Mouse (Mus musculus): Measurements from ENCODE around the gene Usb1.

Usb1 gene

DNA sequence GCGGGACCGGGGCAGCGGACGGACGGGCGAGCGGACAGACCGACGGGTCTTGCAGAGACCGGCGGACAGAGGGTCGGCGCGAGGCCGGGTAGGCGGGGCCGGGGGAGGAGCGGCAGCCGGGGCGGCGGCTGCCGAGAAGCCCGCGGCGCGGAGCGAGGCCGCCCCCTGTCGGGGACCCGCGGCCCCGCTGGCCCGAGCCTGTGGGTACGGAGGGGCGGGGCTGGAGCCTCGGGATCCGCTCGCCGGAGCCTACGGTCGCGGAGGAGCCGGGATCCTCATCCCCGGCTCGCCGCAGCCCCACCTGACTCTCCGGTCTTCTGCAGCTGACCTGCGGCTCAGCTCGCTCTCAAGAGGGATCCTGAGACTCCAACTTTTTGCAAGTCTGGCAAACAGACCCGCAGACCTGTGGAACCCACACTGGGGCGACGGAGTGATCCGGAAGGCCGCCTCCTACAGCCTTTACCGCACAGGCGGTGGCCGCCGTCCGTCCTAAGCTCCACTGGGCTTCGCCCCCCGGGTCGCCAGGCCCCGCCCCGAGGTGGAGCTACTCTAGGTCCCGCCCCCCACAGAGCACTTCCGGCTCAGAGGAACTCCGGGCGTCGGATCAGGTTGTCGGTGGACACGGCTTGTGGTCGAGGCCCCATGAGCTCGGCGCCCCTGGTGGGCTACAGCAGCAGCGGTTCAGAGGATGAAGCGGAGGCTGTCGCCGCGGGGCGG, at the start of gene Usb1, which contains the start of gene Zfp319:
Gene Usb1, plus strand, starts transcription at position 565 of the 717 bp plus-strand sequence.
Gene Zfp319, minus strand, starts transcription at position 231 of the 717 bp plus-strand sequence.
- peak; percentile 94 for DNase-seq (ENCODE audit: low spot score)

DNA sequence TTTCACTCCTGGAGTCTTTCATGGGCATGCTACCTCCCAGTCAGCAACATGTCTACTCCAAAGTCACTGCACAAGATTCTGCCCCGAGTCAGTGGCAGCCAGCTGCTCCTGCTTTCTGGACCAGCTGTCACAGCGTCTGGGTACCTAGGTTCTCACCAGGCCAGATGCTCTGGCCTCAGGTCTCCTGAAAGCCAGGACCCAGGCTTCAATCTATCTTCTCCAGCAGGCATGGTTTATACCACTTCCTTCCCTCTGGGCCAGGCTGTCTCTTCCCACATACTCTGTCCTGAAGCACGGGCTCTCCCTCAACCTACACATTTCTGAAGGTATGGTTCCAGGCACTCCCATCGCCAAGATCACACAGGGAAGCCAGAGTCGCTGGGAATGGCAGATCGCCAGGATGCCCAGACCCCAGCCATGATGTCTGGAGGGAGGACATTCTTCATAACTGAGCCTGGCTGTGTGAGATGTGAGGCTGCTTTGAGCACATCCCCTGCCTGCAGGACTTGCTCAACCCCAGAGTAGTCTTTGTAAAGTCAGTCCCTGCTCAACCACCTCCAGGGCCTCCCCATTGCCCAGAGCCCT, 42.9 kb upstream of the Usb1 start:
- no peak for DNase-seq (ENCODE audit: low spot score)

DNA sequence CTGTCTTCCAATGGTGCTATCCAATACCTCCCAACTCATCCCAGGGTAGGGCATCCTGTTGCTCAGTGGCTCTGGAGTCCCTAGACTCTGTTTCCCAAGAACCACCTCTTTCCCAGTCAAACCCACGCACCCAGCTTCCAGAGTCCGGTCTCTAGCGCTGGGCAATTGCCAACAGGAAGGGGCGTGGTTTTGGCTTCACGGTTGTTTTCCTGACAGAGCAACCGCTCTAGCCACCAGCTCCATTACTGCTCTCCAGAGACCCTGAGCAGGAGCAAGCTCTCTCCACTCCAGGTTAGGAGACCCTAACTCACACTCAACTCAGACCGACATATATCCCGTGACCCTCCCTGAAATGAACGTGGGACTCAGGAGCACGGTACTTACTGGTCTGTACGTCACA, 38.9 kb upstream of the Usb1 start:
- DNase-seq (ENCODE audit: low spot score): peak; percentile 87

DNA sequence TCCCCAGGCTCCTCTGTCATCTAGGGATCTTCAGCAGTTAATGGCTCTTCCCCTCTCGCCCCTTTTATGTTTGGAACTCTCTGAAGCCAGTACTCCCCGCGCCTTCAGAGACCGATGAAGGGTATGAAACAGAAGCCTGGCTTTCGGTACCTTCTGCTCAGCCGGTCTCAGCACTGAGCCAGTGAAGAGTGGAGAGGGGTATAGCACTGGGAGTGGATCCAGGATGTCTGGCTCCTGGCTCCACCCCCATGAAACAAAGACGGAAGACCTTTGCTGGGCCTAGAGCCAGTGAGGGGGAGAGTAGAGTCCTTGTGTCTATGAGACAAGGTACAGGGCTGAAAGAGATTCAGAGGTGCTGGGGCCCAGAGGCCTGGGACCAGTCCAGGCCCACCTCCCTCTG, 38.2 kb upstream of the Usb1 start:
- DNase-seq (ENCODE audit: low spot score): peak; percentile 36

DNA sequence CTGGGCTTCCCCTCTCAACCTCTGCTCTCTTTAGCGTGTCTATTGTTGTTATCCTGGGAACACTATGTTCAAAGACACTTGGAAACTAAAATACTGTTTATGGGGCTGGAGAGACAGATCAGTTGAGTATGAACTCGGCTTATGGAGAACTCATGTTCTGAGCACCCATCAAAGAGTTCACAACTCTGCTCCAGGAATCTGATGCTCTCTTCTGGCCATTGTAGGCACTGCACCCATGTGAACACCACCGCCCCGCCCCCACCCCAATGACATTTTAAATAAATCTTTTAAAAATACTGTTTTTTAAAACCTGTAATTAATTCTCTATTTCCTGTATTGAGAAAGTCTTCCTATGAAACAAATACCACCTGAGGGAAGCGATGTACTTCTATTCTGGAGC, 29.7 kb upstream of the Usb1 start:
- peak; percentile 34 for DNase-seq (ENCODE audit: low spot score)

DNA sequence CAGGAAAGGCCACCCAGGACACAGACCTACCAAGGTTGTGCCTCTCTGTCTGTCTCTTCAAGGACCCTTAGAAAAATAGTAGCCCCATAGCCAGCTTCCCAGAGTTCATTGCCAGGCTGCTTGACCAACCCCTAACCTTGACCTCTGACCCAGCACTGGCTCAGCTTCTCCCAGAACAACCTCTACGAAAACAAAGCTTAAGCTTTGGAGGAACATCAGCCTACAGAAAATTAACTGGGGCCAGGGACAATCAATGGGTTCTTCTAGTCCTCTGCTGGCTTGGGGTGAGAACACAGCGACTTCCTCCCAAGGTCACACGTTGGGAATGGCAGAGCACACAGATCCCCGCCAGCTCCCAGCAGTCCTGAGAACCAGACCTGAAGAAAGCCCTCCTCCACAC, 26.6 kb upstream of the Usb1 start:
- no peak for DNase-seq (ENCODE audit: low spot score)

DNA sequence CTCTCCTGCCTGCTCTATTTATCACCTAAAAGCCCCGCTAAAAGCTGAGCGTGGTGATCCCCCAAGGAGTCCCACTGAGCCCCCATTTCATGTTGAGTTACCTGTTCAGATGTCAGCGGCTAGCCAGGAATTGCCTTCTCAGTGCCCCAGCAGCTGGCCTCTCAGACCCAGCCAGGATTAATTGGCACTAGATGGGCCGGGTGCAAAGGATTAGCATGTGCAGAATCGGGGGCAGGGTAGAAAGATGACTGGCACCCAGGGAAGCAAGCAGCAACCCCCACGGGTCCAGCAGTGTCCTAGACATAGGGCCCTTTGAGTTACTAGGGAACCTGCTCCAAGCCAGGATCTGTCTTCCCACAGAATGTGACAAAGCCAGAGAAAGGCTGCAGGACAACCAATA, 25.7 kb upstream of the Usb1 start, which contains the start of gene Cngb1:
Gene Cngb1, minus strand, starts transcription at position 155 of the 400 bp plus-strand sequence.
- no peak for DNase-seq (ENCODE audit: low spot score)

DNA sequence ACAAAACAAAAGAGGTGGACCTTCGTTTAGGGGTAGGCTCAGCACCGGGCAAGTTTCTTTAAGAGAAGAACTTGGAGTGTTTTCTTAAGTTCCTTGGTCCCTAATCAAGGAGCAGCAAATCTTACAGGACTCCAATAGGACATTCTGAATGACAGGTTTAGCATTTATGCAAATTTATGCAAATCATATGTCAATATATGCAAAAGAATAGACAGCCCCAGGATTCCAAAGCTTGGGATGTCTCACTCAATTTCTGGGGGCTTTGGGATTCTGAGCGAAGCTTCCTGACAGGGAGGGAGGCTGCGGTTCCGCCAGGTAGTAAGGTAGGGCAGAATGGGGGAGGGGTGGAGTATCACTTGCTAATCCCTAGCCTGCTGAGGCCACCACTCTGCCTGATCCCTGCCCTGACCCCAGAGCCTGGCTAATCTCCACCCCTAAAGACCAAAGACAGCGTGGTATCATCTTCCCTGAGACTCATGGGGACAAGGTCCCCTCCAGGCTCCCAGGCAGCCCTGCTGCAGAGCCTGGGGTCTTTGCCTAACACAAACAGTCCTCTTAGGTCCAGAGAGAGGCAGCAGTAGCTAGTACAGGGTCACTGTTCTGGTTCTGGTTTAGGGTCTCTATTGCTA, 21.6 kb upstream of the Usb1 start, which contains the start of gene Tepp:
Gene Tepp, plus strand, starts transcription at position 225 of the 629 bp plus-strand sequence.
- DNase-seq (ENCODE audit: low spot score): no peak

DNA sequence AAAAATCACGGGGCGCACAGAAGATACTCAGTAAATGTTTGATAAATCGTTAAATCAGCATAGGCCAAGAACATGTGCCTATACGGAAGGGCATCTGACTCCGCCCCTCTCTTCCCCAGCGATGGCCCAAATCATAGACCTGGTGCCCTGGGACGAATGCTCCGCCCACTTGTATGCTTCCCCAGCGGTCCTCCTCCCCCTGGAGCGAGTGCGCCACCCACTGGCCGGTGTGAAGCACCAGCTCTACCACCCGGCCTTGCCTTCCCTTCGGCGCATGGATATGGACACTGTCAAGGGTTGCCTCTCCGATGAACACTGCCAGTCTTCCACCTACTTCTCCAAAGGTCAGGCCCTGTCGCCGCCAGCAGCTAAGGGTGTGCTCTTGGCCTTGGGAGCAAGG, 19.2 kb upstream of the Usb1 start:
- DNase-seq (ENCODE audit: low spot score): no peak

DNA sequence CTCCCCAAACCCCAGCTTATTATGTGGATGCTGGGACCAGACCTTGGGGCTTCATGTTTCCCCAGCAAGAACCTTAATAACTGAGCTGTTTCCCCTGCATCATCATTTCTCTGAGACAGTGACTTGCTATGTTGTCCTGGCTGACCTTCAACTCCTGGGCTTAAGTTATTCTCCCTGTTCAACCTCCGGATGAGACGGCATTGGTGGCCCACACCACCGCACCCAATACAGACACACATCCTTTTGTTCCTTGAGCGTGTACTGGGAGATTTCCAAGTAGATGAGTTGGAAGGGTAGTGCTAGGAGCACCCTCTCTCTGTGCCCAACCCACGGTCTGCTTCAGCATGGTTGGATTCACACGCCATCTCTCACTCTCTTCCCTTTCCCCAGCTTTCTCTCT, 18.2 kb upstream of the Usb1 start:
- DNase-seq (ENCODE audit: low spot score): no peak

DNA sequence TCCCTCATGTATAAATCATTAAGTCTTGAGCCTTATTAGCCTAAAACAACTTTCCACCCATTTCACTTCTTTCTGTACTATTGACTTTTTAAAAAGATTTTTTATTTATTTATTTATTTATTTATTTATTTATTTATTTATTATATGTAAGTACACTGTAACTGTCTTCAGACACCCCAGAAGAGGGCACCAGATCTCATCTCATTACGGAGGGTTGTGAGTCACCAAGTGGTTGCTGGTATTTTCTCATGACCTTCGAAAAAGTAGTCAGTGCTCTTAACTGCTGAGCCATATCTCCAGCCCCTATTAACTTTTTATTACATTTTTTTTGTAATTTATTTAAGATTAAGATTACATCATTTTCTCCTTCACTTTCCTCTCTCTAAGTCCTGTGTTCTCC, 17.4 kb upstream of the Usb1 start:
- DNase-seq (ENCODE audit: low spot score): no peak

DNA sequence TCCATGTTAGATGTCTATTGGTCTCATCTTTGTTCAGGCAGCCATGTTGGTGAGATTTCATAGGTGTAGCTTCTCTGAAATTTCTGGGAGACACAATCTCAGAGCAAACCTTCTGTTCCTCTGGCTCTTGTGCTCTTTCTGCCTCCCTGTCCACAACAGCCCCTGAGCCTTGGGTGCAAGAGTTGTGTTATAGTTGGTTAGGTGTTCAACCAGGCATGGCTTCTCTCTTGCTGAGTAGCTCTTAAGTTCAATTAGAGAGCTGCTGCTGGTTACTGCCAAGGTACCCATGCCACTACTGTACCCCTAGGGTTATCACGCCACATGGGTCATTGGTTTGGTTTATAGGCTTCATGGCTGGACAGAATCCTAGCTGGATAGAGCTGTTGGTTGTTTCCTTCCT, 16.7 kb upstream of the Usb1 start:
- DNase-seq (ENCODE audit: low spot score): no peak

DNA sequence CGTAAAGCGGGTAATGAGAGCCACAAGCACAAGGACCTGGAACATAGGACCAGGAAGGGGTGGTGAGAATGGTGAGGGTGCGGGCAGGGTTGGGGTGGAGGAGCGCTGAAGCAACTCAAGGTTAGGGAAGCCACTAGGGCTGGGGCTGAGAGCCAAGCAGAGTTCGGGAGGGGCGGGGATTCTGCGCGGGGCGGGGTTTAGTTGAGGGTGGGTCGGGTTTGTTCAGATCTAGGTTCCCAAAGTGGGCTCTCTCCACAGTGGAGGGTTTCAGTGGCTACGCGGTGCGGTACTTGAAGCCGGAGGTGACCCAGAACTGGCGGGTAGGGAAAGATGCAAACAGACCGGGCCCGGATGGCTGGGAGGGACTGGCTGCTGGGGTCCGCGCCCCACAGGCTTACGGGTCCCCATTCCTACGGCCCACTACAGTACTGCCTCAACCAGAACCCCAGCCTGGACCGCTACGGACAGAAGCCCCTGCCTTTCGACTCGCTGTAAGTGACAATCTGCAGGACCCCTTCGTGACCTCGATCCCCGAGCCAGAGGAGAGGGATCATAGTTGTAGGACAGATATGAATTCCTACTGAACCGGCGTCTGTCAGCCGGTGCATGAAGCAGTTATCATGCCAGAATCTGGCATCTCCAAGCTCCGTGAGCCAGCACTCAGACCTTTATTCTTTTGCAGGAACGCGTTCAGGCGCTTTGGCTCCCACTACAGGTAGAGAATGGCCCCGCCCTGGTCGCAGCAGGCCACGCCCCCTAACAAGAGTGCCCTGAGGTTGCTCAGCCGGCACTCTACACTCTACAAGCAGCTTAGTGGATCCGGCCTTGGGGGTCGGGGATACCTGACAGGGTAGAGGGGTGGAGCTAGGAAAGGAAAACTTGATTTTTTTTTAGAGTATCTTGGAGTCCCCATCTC, 11.6 kb upstream of the Usb1 start:
- DNase-seq (ENCODE audit: low spot score): peak; percentile 87

DNA sequence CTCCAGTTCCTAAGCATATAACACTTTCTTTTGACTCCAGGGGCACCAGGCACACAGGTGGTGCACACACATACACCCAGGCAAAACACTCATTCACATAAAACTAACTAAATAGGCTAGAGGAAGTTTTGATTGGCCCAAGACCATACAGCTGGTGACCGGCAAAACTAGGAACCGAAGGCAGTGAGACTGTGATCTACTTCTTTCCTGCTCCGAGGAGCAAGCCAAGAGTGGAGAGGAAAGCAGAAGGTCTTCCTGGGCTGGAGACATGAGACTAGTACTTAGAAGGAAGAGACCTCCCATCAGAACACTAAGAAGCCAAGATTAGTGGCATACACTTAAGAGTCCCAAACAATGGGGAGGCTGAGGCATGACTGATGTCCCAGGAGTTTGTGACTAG, 8.9 kb upstream of the Usb1 start:
- no peak for DNase-seq (ENCODE audit: low spot score)

DNA sequence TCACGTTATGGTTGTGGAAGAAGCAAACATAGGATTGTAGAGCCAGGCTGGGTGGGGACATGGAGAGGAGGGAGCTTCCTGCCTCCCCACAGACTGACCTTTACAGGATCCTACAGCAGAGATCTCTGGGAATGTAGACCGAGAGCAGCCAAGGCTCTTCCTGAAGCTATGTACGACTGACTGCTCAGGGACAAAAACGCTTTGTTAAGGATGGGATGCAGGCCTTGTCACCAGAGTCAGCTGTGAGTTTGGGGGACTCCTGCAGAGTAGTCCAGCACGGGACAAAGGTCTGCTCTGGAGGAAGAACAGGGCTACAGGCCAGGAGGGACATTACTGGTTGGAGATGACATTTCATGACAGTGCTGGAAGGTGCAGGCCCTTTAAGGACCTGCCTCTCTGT, 7.4 kb upstream of the Usb1 start:
- DNase-seq (ENCODE audit: low spot score): no peak

DNA sequence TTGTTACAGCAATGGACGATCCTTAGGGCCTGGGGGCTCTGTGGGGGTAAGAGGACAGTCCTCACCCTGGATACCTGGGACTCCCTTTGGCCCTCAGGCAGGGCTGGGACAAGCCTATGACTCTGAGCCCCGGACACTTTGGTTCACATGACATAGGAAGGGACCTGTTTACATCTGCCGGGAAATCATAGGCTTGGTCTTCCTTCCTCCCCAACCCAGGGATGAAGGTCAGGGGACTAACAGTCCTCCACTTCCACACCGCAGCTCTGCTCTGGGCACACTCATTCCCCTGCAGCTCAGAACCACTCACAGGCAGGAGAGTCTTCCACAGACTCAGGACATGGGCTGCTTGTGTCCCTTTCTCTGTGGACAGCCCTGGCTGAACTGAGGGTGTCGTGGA, 5.3 kb upstream of the Usb1 start:
- no peak for DNase-seq (ENCODE audit: low spot score)

DNA sequence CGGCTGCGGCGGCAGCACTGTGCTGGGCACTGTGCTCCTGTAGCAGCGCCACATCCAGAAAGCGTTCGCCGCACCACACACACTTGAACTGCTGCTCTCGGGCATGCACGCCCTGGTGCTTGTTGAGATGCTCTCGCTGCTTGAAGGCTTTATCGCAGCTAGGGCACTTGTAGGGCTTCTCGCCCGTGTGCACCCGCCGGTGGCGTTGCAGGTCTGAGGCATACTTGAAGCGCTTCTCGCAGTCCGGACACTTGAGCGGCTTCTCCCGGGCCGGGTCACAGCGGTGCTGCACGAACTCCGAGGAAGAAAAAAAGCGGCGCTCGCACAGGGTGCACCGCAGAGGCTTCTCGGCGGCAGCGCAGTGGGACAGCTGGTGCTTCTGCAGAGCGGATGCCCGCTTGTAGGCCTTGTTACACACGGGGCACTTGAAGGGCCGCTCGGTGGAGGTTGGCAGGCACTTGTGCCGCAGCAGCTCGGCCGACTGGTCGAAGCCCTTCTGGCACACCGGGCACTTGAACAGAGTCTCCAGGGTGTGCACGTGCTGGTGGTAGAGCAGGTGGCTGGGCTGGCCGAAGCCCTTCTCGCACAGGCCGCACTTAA, 4.1 kb upstream of the Usb1 start:
- no peak for DNase-seq (ENCODE audit: low spot score)

DNA sequence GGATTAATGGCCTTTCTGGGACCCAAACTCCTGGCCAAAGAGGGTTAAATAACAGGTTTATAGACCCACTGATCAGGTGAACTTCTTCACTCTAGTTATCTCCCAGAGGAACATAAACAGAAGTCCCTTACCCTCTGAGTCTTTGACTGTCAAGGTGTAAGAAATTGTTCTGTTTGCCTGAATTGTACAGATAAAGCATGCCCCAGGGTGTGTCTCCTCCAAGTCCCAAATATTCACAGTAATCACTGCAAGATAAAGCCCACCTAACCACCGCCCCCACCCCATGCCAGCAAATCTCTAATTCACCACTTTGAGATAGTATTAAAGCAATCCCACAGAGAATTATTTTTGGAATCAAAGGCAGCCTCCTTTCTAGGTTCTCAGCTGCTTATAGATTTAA, 1.7 kb upstream of the Usb1 start:
- no peak for DNase-seq (ENCODE audit: low spot score)

DNA sequence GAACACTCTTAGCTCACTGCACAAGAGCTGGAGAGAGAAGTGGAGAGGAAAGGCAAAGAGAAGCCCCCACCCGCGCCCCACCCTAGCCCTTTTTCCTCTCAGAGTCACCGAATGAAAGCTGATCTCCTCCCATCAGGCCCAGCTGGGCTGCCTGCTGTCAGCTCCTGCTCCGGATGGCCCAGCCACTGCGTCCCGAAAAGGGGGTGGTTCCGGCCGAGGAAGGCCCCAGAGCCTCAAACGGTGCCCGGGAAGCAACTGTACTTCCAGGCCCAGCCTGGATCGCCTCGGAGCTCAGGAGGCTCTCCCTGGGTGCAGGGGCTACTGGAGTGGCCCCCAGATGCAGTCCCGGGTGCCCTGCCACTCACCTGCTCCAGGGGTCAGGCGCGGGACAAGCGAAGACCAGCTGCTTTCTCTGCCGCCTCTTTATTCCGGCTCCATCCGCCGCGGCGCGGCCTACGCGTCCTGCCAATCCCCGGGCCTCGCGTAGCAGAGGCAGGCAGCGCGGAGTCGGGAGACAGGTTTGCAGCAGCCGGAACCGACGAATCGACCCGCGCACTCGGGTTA, 846 bp upstream of the Usb1 start:
- peak; percentile 61 for DNase-seq (ENCODE audit: low spot score)

DNA sequence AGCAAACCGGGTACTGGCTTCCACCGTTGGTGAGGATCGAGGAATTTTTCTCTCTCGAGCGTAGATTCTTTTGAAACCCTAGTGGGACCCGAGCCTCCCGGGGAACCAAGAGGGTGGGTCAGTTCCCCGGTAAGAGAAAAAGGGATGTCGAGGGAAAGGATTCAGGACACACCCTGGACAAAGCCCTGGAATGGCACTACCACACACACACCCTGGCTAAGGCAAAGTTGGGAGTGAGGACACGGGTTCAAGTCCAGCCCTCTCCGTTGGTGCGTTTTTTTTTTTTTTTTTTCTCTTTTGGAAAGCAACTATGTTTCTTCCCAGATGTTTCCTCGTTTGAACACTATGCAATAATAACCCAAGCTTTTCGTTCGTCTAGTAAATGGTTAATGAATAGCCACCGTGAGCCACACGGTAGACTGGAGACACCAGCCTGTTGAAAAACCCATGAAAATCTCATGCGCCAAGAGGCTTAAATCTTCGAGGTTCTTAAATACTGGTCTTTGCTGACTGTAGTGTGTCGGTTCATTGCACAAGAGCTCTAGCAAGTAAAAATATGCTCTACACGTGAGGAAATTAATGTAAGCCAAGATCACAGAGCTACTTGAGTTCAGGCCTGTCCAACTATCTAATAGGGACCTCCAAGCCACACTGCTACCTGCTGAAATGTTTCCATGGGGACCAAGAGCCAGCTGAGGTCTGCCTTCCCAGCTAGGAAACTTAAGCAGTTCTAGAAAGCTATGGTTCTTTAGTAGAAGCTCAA, 534 bp downstream of the Usb1 start:
- no peak for DNase-seq (ENCODE audit: low spot score)

DNA sequence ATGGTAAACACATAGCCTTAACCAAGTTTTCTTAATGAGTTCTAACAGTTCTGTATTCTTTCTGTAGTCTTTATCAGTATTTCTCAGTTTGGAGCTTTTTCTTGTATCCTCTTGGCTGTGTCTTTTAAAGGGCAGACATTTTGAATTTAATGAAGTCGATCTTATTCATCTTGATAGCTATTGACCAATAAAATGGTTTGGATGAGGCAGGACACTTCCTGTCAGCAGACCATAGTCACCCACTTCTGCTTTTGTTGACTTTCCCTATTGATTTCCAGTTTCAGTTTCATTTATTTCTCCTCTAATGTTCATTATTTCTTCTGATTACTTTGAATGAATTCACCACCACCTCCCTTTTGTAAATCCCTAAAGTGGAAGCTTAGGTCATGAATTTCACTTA, 3.6 kb downstream of the Usb1 start:
- DNase-seq (ENCODE audit: low spot score): no peak
